Mouse (Mus musculus) kidney, adult 2 months (tissue): ENCODE results near the gene Calm2.

Experiments
- CTCF ChIP-seq: fragments of 200-500 bp; conservative IDR thresholded peaks from 2 replicates; pipeline ENCODE4 v1.5.1; 2011; ENCODE audit warnings: low read depth, mild to moderate bottlenecking, control low read depth, low read length, moderate library complexity, mixed read lengths; ENCODE audit not compliant: insufficient read depth, insufficient read length
- POLR2A ChIP-seq: fragments of 200-500 bp; IDR thresholded peaks from one replicate; pipeline ENCODE4 v1.6.1; 2011; ENCODE audit warnings: low read depth, low read length, control low read depth

GRCm38 (mm10) chr17:87457961-87458360 lies 11.2 kb upstream of the Calm2 start:
- TF ChIP-seq CTCF (no peak), POLR2A (no peak)
